Mouse (Mus musculus) brain, embryonic 14.5 days (tissue): ENCODE results near the gene Chchd1.

Source experiments
- CTCF ChIP-seq: fragments of 200-500 bp; IDR thresholded peaks from 2 replicates; pipeline ENCODE4 v1.5.1; 2012; ENCODE audit warnings: inconsistent platforms, mild to moderate bottlenecking, moderate library complexity, borderline replicate concordance; ENCODE audit not compliant: insufficient read depth, insufficient read length; ENCODE audit errors: extremely low read depth
- POLR2A ChIP-seq: fragments of 200-500 bp; IDR thresholded peaks from 2 replicates; pipeline ENCODE4 v1.6.1; 2012; ENCODE audit warnings: mild to moderate bottlenecking, inconsistent platforms, borderline replicate concordance; ENCODE audit not compliant: poor library complexity, insufficient read depth, insufficient read length, severe bottlenecking; ENCODE audit errors: extremely low read depth

DNA sequence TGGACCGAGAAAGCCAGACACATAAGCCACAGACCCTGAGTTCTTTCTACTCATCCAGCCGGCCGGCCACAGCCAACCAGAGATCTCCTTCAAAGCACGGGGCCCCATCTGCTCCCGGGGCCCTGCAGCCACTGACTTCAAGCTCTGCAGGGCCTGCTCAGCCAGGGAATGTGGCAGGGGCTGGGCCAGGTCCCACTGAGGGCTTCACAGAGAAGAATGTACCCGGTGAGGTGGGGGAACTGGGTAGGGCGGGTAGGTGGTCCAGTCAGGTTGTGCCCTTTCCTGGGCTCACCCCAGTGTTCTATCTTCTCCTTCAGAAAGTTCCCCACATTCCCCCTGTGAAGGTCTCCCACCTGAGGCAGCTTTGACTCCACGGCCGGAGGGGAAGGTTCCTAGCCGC lies 15.6 kb downstream of the Chchd1 start:
- no peak for TF ChIP-seq CTCF
- TF ChIP-seq POLR2A: no peak
